Mouse (Mus musculus) spleen, postnatal 10 days (tissue): ENCODE results near the gene Snap25.
A peak's percentile ranks its signal among the peaks of the same experiment; 100 is the strongest.

Experiments
- DNase-seq, 2 experiments: peaks; one replicate each; pipeline ENCODE4 v3.0.0; 2021 to 2022; ENCODE audit warnings: low spot score in 2 of 2

The Snap25 gene

GRCm38 (mm10) chr2:136712441-136713015 is 725 bp upstream of the Snap25 start:
- no peak for DNase-seq

- DNase-seq: peak; percentile 12 to 64
Measured at GRCm38 (mm10) chr2:136714008-136714411, 757 bp downstream of the Snap25 start.

- no peak for DNase-seq
Measured at GRCm38 (mm10) chr2:136715531-136715930, 2.3 kb downstream of the Snap25 start.

GRCm38 (mm10) chr2:136716400-136716799 is 3.1 kb downstream of the Snap25 start:
- DNase-seq: no peak

- no peak for DNase-seq
Measured at GRCm38 (mm10) chr2:136720235-136720634, 7.0 kb downstream of the Snap25 start.

- no peak for DNase-seq
Measured at GRCm38 (mm10) chr2:136738260-136738659, 25.0 kb downstream of the Snap25 start.

- no peak for DNase-seq
Measured at GRCm38 (mm10) chr2:136742230-136742629, 29.0 kb downstream of the Snap25 start.

GRCm38 (mm10) chr2:136744683-136745326 is 31.6 kb downstream of the Snap25 start:
- no peak for DNase-seq

GRCm38 (mm10) chr2:136745327-136745994 is 32.2 kb downstream of the Snap25 start:
- DNase-seq: no peak

- DNase-seq: no peak
Measured at GRCm38 (mm10) chr2:136753682-136754081, 40.4 kb downstream of the Snap25 start.

GRCm38 (mm10) chr2:136758809-136759551 is 45.7 kb downstream of the Snap25 start:
- DNase-seq: no peak

GRCm38 (mm10) chr2:136778156-136778555 is 64.9 kb downstream of the Snap25 start:
- DNase-seq: no peak

GRCm38 (mm10) chr2:136778674-136779073 is 65.4 kb downstream of the Snap25 start:
- no peak for DNase-seq

- no peak for DNase-seq
Measured at GRCm38 (mm10) chr2:136780268-136780667, 67.0 kb downstream of the Snap25 start.

- DNase-seq: no peak
Measured at GRCm38 (mm10) chr2:136784310-136784709, 71.1 kb downstream of the Snap25 start.

GRCm38 (mm10) chr2:136788379-136788778 is 75.1 kb downstream of the Snap25 start:
- no peak for DNase-seq

- DNase-seq: no peak
Measured at GRCm38 (mm10) chr2:136796518-136796917, 83.3 kb downstream of the Snap25 start.

- no peak for DNase-seq
Measured at GRCm38 (mm10) chr2:136798887-136799430, 85.7 kb downstream of the Snap25 start.

GRCm38 (mm10) chr2:136801102-136801501 is 87.8 kb downstream of the Snap25 start:
- no peak for DNase-seq

- no peak for DNase-seq
Measured at GRCm38 (mm10) chr2:136802076-136802475, 88.8 kb downstream of the Snap25 start.

- DNase-seq: no peak
Measured at GRCm38 (mm10) chr2:136803142-136803541, 89.9 kb downstream of the Snap25 start.
